ENCODE assay signal across 11 mouse cellular contexts in genomic region chr9:107343146-107343943, GRCm38 (mm10). TPM values are rescaled to one million over a fixed set of nuclear protein-coding genes. Genes with fewer than 3 reads are reported as not detected.
A peak's percentile ranks its signal among the peaks of the same experiment; 100 is the strongest.
DNase-seq lines count a peak whose midpoint lies in the region; ATAC-seq and TF ChIP-seq lines count a peak whose summit lies in the region.
"Had no signal": no experiment of that assay in that cellular context is flagged by ENCODE, and none has a peak within 500 bp of the region (broad histone marks: within the 10 kb centered on the region; RNA-seq: fewer than 3 reads in every experiment).

No protein-coding gene starts in this region.

- no peak overlapping the region for H3K4me3 ChIP-seq in hindbrain, embryonic 12.5 days
- no peak overlapping the region for H3K4me3 ChIP-seq in hindbrain, embryonic 11.5 days (ENCODE audit: low read depth, low read length)
- no peak overlapping the region for H3K4me3 ChIP-seq in brown adipose tissue, adult 24 weeks (ENCODE audit: insufficient read depth, low read depth, low read length)
- peak overlapping the region; percentile 88 for H3K4me3 ChIP-seq in gastrocnemius, adult 2 months
- H3K4me3 ChIP-seq: hindbrain, embryonic 15.5 days; megakaryocyte, embryonic 14.5 days; neural tube, embryonic 12.5 days had no signal

- peaks cover 18% of the 10 kb centered on the region for H3K4me1 ChIP-seq in hindbrain, embryonic 12.5 days
- H3K4me1 ChIP-seq in hindbrain, embryonic 11.5 days (replicated peaks; ENCODE audit: control insufficient read depth, insufficient read depth, low read length), result no peaks in the 10 kb centered on the region
- H3K4me1 ChIP-seq in brown adipose tissue, adult 24 weeks (ENCODE audit: control insufficient read depth, insufficient read depth, insufficient read length, low read length), result peaks cover 4% of the 10 kb centered on the region; the same call in 1 of the 2 replicates

- no peak for TF ChIP-seq CTCF in gastrocnemius, adult 2 months (IDR thresholded peaks at IDR 0.05)

- no peak for DNase-seq in hindbrain, embryonic 11.5 days (ENCODE audit: low spot score)
- DNase-seq in brain, adult 2 months (ENCODE audit: low read depth, low spot score), result peak; percentile 96
- DNase-seq in gastrocnemius, adult 2 months, result peak; percentile 87
- DNase-seq in yolk sac, embryonic 10.5 days (ENCODE audit: low spot score), result no peak
- DNase-seq in layer of hippocampus, adult 8-10 months (ENCODE audit: low spot score in 2 of 2), result no peak
- DNase-seq: lung, adult 18-20 months had no signal

- no peak for ATAC-seq in hindbrain, embryonic 12.5 days (ENCODE audit: low FRiP score)
- no peak for ATAC-seq in hindbrain, embryonic 11.5 days (ENCODE audit: low FRiP score)

- H3K27ac ChIP-seq in hindbrain, embryonic 12.5 days, result no peak overlapping the region
- no peak overlapping the region for H3K27ac ChIP-seq in hindbrain, embryonic 11.5 days (ENCODE audit: low read depth, low read length)
- H3K27ac ChIP-seq in brown adipose tissue, adult 24 weeks (replicated peaks; ENCODE audit: low read depth, low read length), result peak overlapping the region; percentile 55
- peak overlapping the region; percentile 94 for H3K27ac ChIP-seq in gastrocnemius, adult 2 months
- H3K27ac ChIP-seq: hindbrain, embryonic 15.5 days; neural tube, embryonic 12.5 days had no signal

- intact Hi-C loops in gastrocnemius, adult 2 months (cut with DNase I), result no loop called here

- no peaks in the 10 kb centered on the region for H3K9me3 ChIP-seq in hindbrain, embryonic 12.5 days (replicated peaks)
- H3K9me3 ChIP-seq in hindbrain, embryonic 11.5 days (ENCODE audit: control insufficient read depth, low read length), result no peaks in the 10 kb centered on the region
- H3K9me3 ChIP-seq: hindbrain, embryonic 15.5 days; megakaryocyte, embryonic 14.5 days; neural tube, embryonic 12.5 days had no signal

- 0 out of 2 replicates have a peak overlapping the region, but pooled peaks have one; percentile 6 for H3K9ac ChIP-seq in hindbrain, embryonic 12.5 days
- no peak overlapping the region for H3K9ac ChIP-seq in hindbrain, embryonic 11.5 days (ENCODE audit: low read depth, low read length)
- H3K9ac ChIP-seq: hindbrain, embryonic 15.5 days; neural tube, embryonic 12.5 days had no signal

- no peak overlapping the region for H3K4me2 ChIP-seq in hindbrain, embryonic 12.5 days (replicated peaks)
- no peak overlapping the region for H3K4me2 ChIP-seq in hindbrain, embryonic 11.5 days (replicated peaks; ENCODE audit: low read depth, low read length)
- H3K4me2 ChIP-seq: hindbrain, embryonic 15.5 days; neural tube, embryonic 12.5 days had no signal

- 74% methylated on average over 8 of the region's 8 CpGs for WGBS in hindbrain, embryonic 12.5 days
- WGBS in hindbrain, embryonic 11.5 days, result 81% methylated on average over 8 of the region's 8 CpGs

- no peaks in the 10 kb centered on the region for H3K36me3 ChIP-seq in hindbrain, embryonic 12.5 days
- no peaks in the 10 kb centered on the region for H3K36me3 ChIP-seq in hindbrain, embryonic 11.5 days (ENCODE audit: control insufficient read depth, insufficient read depth, low read length)
- H3K36me3 ChIP-seq: hindbrain, embryonic 15.5 days; neural tube, embryonic 12.5 days had no signal

- peaks cover 14% of the 10 kb centered on the region for H3K27me3 ChIP-seq in hindbrain, embryonic 12.5 days
- H3K27me3 ChIP-seq in hindbrain, embryonic 11.5 days (ENCODE audit: control insufficient read depth, insufficient read depth, low read length), result 0 out of 2 replicates have a peak, but pooled peaks cover 5% of the 10 kb centered on the region
- H3K27me3 ChIP-seq: hindbrain, embryonic 15.5 days had no signal

RNA-seq across cellular contexts. Expression of gene 6430571L13Rik, which starts 2.9 kb away (rescaled TPM):
- 3.6 and 4.7 TPM in 2 replicates for polyA plus RNA-seq in hindbrain, embryonic 12.5 days (2016; fragmentation: Nextera tagmentation; extraction: Ambion mirVana)
- 1.6 and 1.9 TPM in 2 replicates for polyA plus RNA-seq in hindbrain, embryonic 11.5 days (2014; fragmentation: Nextera tagmentation; extraction: Ambion mirVana)
- 8.8 and 22.5 TPM in 2 replicates for polyA plus RNA-seq in brown adipose tissue, adult 24 weeks (2012; ENCODE audit: insufficient read depth, insufficient read length, missing spikeins)
- 10 to 100 TPM; 37.9 to 49.6 TPM for total RNA-seq in gastrocnemius, adult 2 months (2021)
- total RNA-seq in layer of hippocampus, adult 8-10 months (2022), result 1 to 10 TPM; 2.4 to 4.0 (median 3.4) TPM

RNA-seq across cellular contexts. Expression of gene Hemk1, which starts 5.2 kb away (rescaled TPM):
- polyA plus RNA-seq in hindbrain, embryonic 12.5 days (2016; fragmentation: Nextera tagmentation; extraction: Ambion mirVana), result 12.1 and 14.1 TPM in 2 replicates
- polyA plus RNA-seq in hindbrain, embryonic 11.5 days (2014; fragmentation: Nextera tagmentation; extraction: Ambion mirVana), result 9.7 and 10.8 TPM in 2 replicates
- 52.8 and 58.3 TPM in 2 replicates for polyA plus RNA-seq in brown adipose tissue, adult 24 weeks (2012; ENCODE audit: insufficient read depth, insufficient read length, missing spikeins)
- total RNA-seq in gastrocnemius, adult 2 months (2021), result 10 to 100 TPM; 11.6 to 14.4 TPM
- total RNA-seq in layer of hippocampus, adult 8-10 months (2022), result 10 to 100 TPM; 15.6 to 20.6 (median 18.5) TPM

RNA-seq across cellular contexts. Expression of gene Cish, which starts 47.5 kb away (rescaled TPM):
- polyA plus RNA-seq in hindbrain, embryonic 12.5 days (2016; fragmentation: Nextera tagmentation; extraction: Ambion mirVana), result 6.8 and 8.0 TPM in 2 replicates
- 2.8 and 6.5 TPM in 2 replicates for polyA plus RNA-seq in hindbrain, embryonic 11.5 days (2014; fragmentation: Nextera tagmentation; extraction: Ambion mirVana)
- 23.1 and 44.9 TPM in 2 replicates for polyA plus RNA-seq in brown adipose tissue, adult 24 weeks (2012; ENCODE audit: insufficient read depth, insufficient read length, missing spikeins)
- 100 to 1,000 TPM in 1 of 2 experiments, 10 to 100 TPM in 1; 25.7 to 113 TPM for total RNA-seq in gastrocnemius, adult 2 months (2021)
- 1 to 10 TPM; 2.1 to 6.1 (median 2.9) TPM for total RNA-seq in layer of hippocampus, adult 8-10 months (2022)

RNA-seq across cellular contexts. Expression of gene Mapkapk3, which starts 53.7 kb away (rescaled TPM):
- polyA plus RNA-seq in hindbrain, embryonic 12.5 days (2016; fragmentation: Nextera tagmentation; extraction: Ambion mirVana), result 3.9 and 5.0 TPM in 2 replicates
- polyA plus RNA-seq in hindbrain, embryonic 11.5 days (2014; fragmentation: Nextera tagmentation; extraction: Ambion mirVana), result 2.6 and 3.4 TPM in 2 replicates
- polyA plus RNA-seq in brown adipose tissue, adult 24 weeks (2012; ENCODE audit: insufficient read depth, insufficient read length, missing spikeins), result 18.4 and 23.6 TPM in 2 replicates
- 10 to 100 TPM; 32.6 to 48.1 TPM for total RNA-seq in gastrocnemius, adult 2 months (2021)
- 1 to 10 TPM; 1.9 to 5.1 (median 3.4) TPM for total RNA-seq in layer of hippocampus, adult 8-10 months (2022)

RNA-seq across cellular contexts. Expression of gene Cacna2d2, which starts 56.1 kb away (rescaled TPM):
- 4.6 and 4.7 TPM in 2 replicates for polyA plus RNA-seq in hindbrain, embryonic 12.5 days (2016; fragmentation: Nextera tagmentation; extraction: Ambion mirVana)
- polyA plus RNA-seq in hindbrain, embryonic 11.5 days (2014; fragmentation: Nextera tagmentation; extraction: Ambion mirVana), result 2.0 and 4.2 TPM in 2 replicates
- polyA plus RNA-seq in brown adipose tissue, adult 24 weeks (2012; ENCODE audit: insufficient read depth, insufficient read length, missing spikeins), result not detected in 2 replicates
- total RNA-seq in gastrocnemius, adult 2 months (2021), result under 1 TPM; 0.28 to 0.73 TPM
- total RNA-seq in layer of hippocampus, adult 8-10 months (2022), result 10 to 100 TPM; 14.6 to 21.0 (median 17.0) TPM

Comparison
In these comparisons a context has a peak if more than half of its experiments do, and no peak if none do; other contexts are left out.
1. H3K27ac ChIP-seq: peak in brown adipose tissue, adult 24 weeks (single experiment) and gastrocnemius, adult 2 months (single experiment); none in hindbrain, embryonic 12.5 days (single experiment) and hindbrain, embryonic 11.5 days (single experiment).
2. DNase-seq: peak in brain, adult 2 months (single experiment) and gastrocnemius, adult 2 months (single experiment); none in hindbrain, embryonic 11.5 days (single experiment), yolk sac, embryonic 10.5 days (single experiment) and layer of hippocampus, adult 8-10 months (0 of 2).